Mouse (Mus musculus) embryonic facial prominence, embryonic 13.5 days (tissue): ENCODE measurements at regions not wholly inside any gene's neighbourhood (a gene's known extent, or its start where the extent isn't known, plus 50 kb on each side); places are given as distances from the start of the nearest gene placed in this dataset.

ENCODE experiments used
- ATAC-seq: fragments of 200-750 bp; cut with Nextera tagmentation; 2 replicates; pipeline ENCODE4 v1.8.0; 2017; ENCODE audit warnings: low read depth; ENCODE audit not compliant: insufficient number of reproducible peaks, insufficient read depth, low FRiP score, low TSS enrichment
- H3K27ac ChIP-seq: fragments of 300-500 bp; sonication (generic); 2 replicates; pipeline ENCODE4 v1.5.1; 2015; ENCODE audit warnings: moderate library complexity, mild to moderate bottlenecking, inconsistent platforms
- H3K27me3 ChIP-seq: fragments of 300-500 bp; sonication (generic); 2 replicates; pipeline ENCODE4 v1.6.1; 2015; ENCODE audit warnings: mild to moderate bottlenecking, inconsistent platforms
- H3K36me3 ChIP-seq: fragments of 300-500 bp; sonication (generic); 2 replicates; pipeline ENCODE4 v1.6.1; 2015; ENCODE audit warnings: mild to moderate bottlenecking, inconsistent platforms
- H3K4me1 ChIP-seq: fragments of 300-500 bp; sonication (generic); 2 replicates; pipeline ENCODE4 v1.6.1; 2015; ENCODE audit warnings: inconsistent platforms
- H3K4me2 ChIP-seq: fragments of 300-500 bp; sonication (generic); 2 replicates; pipeline ENCODE4 v1.6.1; 2015; ENCODE audit warnings: moderate library complexity, mild to moderate bottlenecking, inconsistent platforms
- H3K4me3 ChIP-seq: fragments of 300-500 bp; sonication (generic); 2 replicates; pipeline ENCODE4 v1.5.1; 2015; ENCODE audit warnings: mild to moderate bottlenecking, inconsistent platforms
- H3K9ac ChIP-seq: fragments of 300-500 bp; sonication (generic); 2 replicates; pipeline ENCODE4 v1.6.1; 2015; ENCODE audit warnings: mild to moderate bottlenecking, inconsistent platforms
- H3K9me3 ChIP-seq: fragments of 300-500 bp; sonication (generic); 2 replicates; pipeline ENCODE4 v1.6.1; 2016; ENCODE audit warnings: inconsistent platforms
- WGBS: fragments of 180-500 bp; shearing (Covaris S2); methylation state at CpG from one replicate; pipeline ENCODE4 v1.1.7; 2015; ENCODE audit warnings: mixed read lengths; 5-methylcytosine and 5-hydroxymethylcytosine counted together

- Histone ChIP-seq H3K27me3 (no peaks in the 10 kb centered on the region), H3K4me3 (no peak overlapping the region), H3K36me3 (no peaks in the 10 kb centered on the region), H3K27ac (no peak overlapping the region), H3K9ac (no peak overlapping the region), H3K4me2 (no peak overlapping the region), H3K4me1 (no peaks in the 10 kb centered on the region), H3K9me3 (no peaks in the 10 kb centered on the region)
- no peak for ATAC-seq
Observed at GRCm38 (mm10) chr5:26338191-26338590, 80.7 kb downstream of the Gm7361 start.

- H3K27me3 ChIP-seq: no peaks in the 10 kb centered on the region
- WGBS: 90% methylated on average over 1 of the region's 1 CpGs
- H3K36me3 ChIP-seq: no peaks in the 10 kb centered on the region
- no peak overlapping the region for H3K4me3 ChIP-seq
- ATAC-seq: peak; percentile 43; the same call in 1 of the 2 replicates
- H3K4me2 ChIP-seq: no peak overlapping the region
- no peaks in the 10 kb centered on the region for H3K4me1 ChIP-seq
- H3K9ac ChIP-seq: no peak overlapping the region
- no peak overlapping the region for H3K27ac ChIP-seq
- no peaks in the 10 kb centered on the region for H3K9me3 ChIP-seq
Observed at GRCm38 (mm10) chr5:26339266-26339665, 81.8 kb downstream of the Gm7361 start.

- 91% methylated on average over 10 of the region's 10 CpGs for WGBS
- no peak for ATAC-seq
- no peaks in the 10 kb centered on the region for H3K27me3 ChIP-seq
- H3K36me3 ChIP-seq: no peaks in the 10 kb centered on the region
- no peak overlapping the region for H3K9ac ChIP-seq
- no peaks in the 10 kb centered on the region for H3K9me3 ChIP-seq
- H3K4me2 ChIP-seq: no peak overlapping the region
- no peak overlapping the region for H3K4me3 ChIP-seq
- H3K4me1 ChIP-seq: no peaks in the 10 kb centered on the region
- no peak overlapping the region for H3K27ac ChIP-seq
Observed at GRCm38 (mm10) chr5:26355156-26355555, 97.7 kb downstream of the Gm7361 start.

GRCm38 (mm10) chr5:26359082-26359481, 101.6 kb downstream of the Gm7361 start:
- Histone ChIP-seq H3K9me3 (no peaks in the 10 kb centered on the region), H3K27ac (no peak overlapping the region), H3K9ac (no peak overlapping the region), H3K4me2 (no peak overlapping the region), H3K27me3 (no peaks in the 10 kb centered on the region), H3K4me3 (no peak overlapping the region), H3K4me1 (no peaks in the 10 kb centered on the region), H3K36me3 (no peaks in the 10 kb centered on the region)
- 91% methylated on average over 3 of the region's 3 CpGs for WGBS
- 0 out of 2 replicates have a peak, but pooled peaks have one; percentile 15 for ATAC-seq

- H3K27me3 ChIP-seq: no peaks in the 10 kb centered on the region
- H3K4me2 ChIP-seq: no peak overlapping the region
- 77% methylated on average over 10 of the region's 10 CpGs for WGBS
- H3K9me3 ChIP-seq: no peaks in the 10 kb centered on the region
- H3K27ac ChIP-seq: no peak overlapping the region
- H3K9ac ChIP-seq: no peak overlapping the region
- ATAC-seq: no peak
- H3K4me1 ChIP-seq: no peaks in the 10 kb centered on the region
- H3K36me3 ChIP-seq: no peaks in the 10 kb centered on the region
- H3K4me3 ChIP-seq: no peak overlapping the region
Observed at GRCm38 (mm10) chr5:26374175-26374984, 116.9 kb downstream of the Gm7361 start.

- Histone ChIP-seq H3K9me3 (no peaks in the 10 kb centered on the region), H3K9ac (no peak overlapping the region), H3K27ac (no peak overlapping the region), H3K27me3 (no peaks in the 10 kb centered on the region), H3K36me3 (no peaks in the 10 kb centered on the region), H3K4me1 (no peaks in the 10 kb centered on the region), H3K4me3 (no peak overlapping the region), H3K4me2 (no peak overlapping the region)
- ATAC-seq: no peak
- WGBS: 67% methylated on average over 2 of the region's 2 CpGs
Observed at GRCm38 (mm10) chr5:26407088-26407672, 149.7 kb downstream of the Gm7361 start.

GRCm38 (mm10) chr5:26413185-26413584, 155.7 kb downstream of the Gm7361 start:
- 22% methylated on average over 1 of the region's 1 CpGs for WGBS
- ATAC-seq: no peak
- Histone ChIP-seq H3K27ac (no peak overlapping the region), H3K9ac (no peak overlapping the region), H3K27me3 (no peaks in the 10 kb centered on the region), H3K36me3 (no peaks in the 10 kb centered on the region), H3K4me2 (no peak overlapping the region), H3K4me1 (no peaks in the 10 kb centered on the region), H3K4me3 (no peak overlapping the region), H3K9me3 (no peaks in the 10 kb centered on the region)

GRCm38 (mm10) chr5:26444331-26445200, 187.1 kb downstream of the Gm7361 start:
- H3K4me1 ChIP-seq: no peaks in the 10 kb centered on the region
- no peaks in the 10 kb centered on the region for H3K9me3 ChIP-seq
- 81% methylated on average over 4 of the region's 4 CpGs for WGBS
- H3K27me3 ChIP-seq: no peaks in the 10 kb centered on the region
- ATAC-seq: no peak
- no peak overlapping the region for H3K4me2 ChIP-seq
- H3K4me3 ChIP-seq: no peak overlapping the region
- H3K36me3 ChIP-seq: no peaks in the 10 kb centered on the region
- no peak overlapping the region for H3K27ac ChIP-seq
- no peak overlapping the region for H3K9ac ChIP-seq

- H3K9me3 ChIP-seq: no peaks in the 10 kb centered on the region
- H3K4me1 ChIP-seq: no peaks in the 10 kb centered on the region
- H3K9ac ChIP-seq: no peak overlapping the region
- no peaks in the 10 kb centered on the region for H3K36me3 ChIP-seq
- no peak overlapping the region for H3K27ac ChIP-seq
- ATAC-seq: no peak
- no peak overlapping the region for H3K4me2 ChIP-seq
- no peak overlapping the region for H3K4me3 ChIP-seq
- H3K27me3 ChIP-seq: no peaks in the 10 kb centered on the region
- 73% methylated on average over 1 of the region's 1 CpGs for WGBS
Observed at GRCm38 (mm10) chr5:26451306-26451705, 193.8 kb downstream of the Gm7361 start.

- Histone ChIP-seq H3K9ac (no peak overlapping the region), H3K9me3 (no peaks in the 10 kb centered on the region), H3K27me3 (no peaks in the 10 kb centered on the region), H3K4me3 (no peak overlapping the region), H3K4me1 (no peaks in the 10 kb centered on the region), H3K36me3 (no peaks in the 10 kb centered on the region), H3K4me2 (no peak overlapping the region), H3K27ac (no peak overlapping the region)
- WGBS: 73% methylated on average over 4 of the region's 4 CpGs
- ATAC-seq: no peak
Observed at GRCm38 (mm10) chr5:26457627-26458026, 200.1 kb downstream of the Gm7361 start.

- WGBS: 73% methylated on average over 1 of the region's 1 CpGs
Observed at GRCm38 (mm10) chr5:26466666-26467065, 209.2 kb downstream of the Gm7361 start.

More at GRCm38 (mm10) chr5:26466666-26467065, 209.2 kb downstream of the Gm7361 start:
- Histone ChIP-seq H3K9me3 (no peaks in the 10 kb centered on the region), H3K4me3 (no peak overlapping the region), H3K27me3 (no peaks in the 10 kb centered on the region), H3K27ac (no peak overlapping the region), H3K9ac (no peak overlapping the region), H3K4me2 (no peak overlapping the region), H3K4me1 (no peaks in the 10 kb centered on the region), H3K36me3 (no peaks in the 10 kb centered on the region)
- ATAC-seq: no peak
